Comparison of ENCODE assay signal across 18 mouse cellular contexts in genomic region chr10:85190652-85191051, GRCm38 (mm10). TPM values are rescaled to one million over a fixed set of nuclear protein-coding genes. Genes with fewer than 3 reads are reported as not detected.
DNase-seq lines count a peak whose midpoint lies in the region; ATAC-seq lines count a peak whose summit lies in the region.
"Had no signal": no experiment of that assay in that cellular context is flagged by ENCODE, and none has a peak within 500 bp of the region (broad histone marks: within the 10 kb centered on the region; RNA-seq: fewer than 3 reads in every experiment).

No protein-coding gene starts in this region.

- 0 out of 2 replicates have a peak, but pooled peaks have one; percentile 17 for ATAC-seq in cerebellum, adult (ENCODE audit: insufficient number of reproducible peaks, low FRiP score, low TSS enrichment)
- ATAC-seq: activated CD4-positive, CD25-positive, alpha-beta regulatory T cell, adult 4 months; forebrain, embryonic 13.5 days; inflammation-experienced regulatory T-cells, adult 6 months; midbrain, embryonic 13.5 days had no signal

- no peak for DNase-seq in cerebellum, postnatal 4 days (ENCODE audit: low spot score in 2 of 2)
- DNase-seq in layer of hippocampus, adult 11-12 months (ENCODE audit: low spot score) = peak; percentile 27
- no peak for DNase-seq in layer of hippocampus, adult 9-10 months (ENCODE audit: low spot score)
- peak; percentile 86 for DNase-seq in brain, adult 2 months (ENCODE audit: low read depth, low spot score)
- peak; percentile 48 for DNase-seq in cerebellum, adult 9-11 months
- DNase-seq in adrenal gland, postnatal 14 days = no peak
- DNase-seq: adrenal gland, adult 2 months; heart, postnatal 10 days; kidney, adult 11 months; kidney, postnatal 25 days; liver, embryonic 13.5 days; lung, adult 2 months; lung, postnatal 10 days had no signal

RNA-seq across cellular contexts. Expression of gene Cry1, which starts 5.8 kb away (rescaled TPM):
- 17.4 and 23.4 TPM in 2 replicates for total RNA-seq in adrenal gland, postnatal 14 days (2021)

Comparison
In these comparisons a context has a peak if more than half of its experiments do, and no peak if none do; other contexts are left out.
1. DNase-seq: peak in layer of hippocampus, adult 11-12 months (single experiment), brain, adult 2 months (single experiment) and cerebellum, adult 9-11 months (single experiment); none in cerebellum, postnatal 4 days (0 of 2), layer of hippocampus, adult 9-10 months (single experiment) and adrenal gland, postnatal 14 days (single experiment).